Mouse (Mus musculus) ZHBTc4 (cell line): ENCODE measurements at regions not wholly inside any gene's neighbourhood (a gene's known extent, or its start where the extent isn't known, plus 50 kb on each side); places are given as distances from the start of the nearest gene placed in this dataset.

ENCODE experiments used
- DNase-seq: peaks from one replicate; pipeline ENCODE4 v3.0.0-alpha.2; 2011; ENCODE audit warnings: low read depth, low spot score

DNA sequence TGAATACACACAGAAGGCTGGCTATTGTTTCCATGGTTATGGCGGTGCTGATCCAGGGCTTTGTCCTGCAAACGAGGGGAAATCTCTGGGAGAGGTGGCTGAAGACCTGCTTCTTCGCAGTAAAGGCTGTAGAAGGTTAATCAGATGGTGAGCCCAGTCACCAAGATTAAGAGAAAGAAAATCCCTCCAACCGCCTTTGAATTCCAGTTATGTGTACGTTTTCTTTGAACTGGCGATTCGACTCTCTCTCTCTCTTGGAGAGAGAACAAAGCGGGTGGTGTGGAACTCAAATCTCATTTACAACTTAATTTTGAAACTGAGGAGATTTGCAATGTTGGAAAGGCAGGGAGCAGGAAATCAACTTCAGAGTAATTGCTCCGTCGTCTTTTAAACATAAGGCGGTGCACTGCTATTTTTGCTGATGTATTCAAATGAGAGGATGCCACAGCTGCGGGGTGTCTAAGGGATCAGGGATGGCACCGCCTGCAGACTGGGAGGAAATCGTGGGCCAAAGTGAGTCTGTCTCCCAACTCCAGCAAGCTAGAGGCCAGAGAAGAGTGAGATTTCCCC is 232.7 kb downstream of the Mycn start:
- DNase-seq: peak; percentile 51

DNA sequence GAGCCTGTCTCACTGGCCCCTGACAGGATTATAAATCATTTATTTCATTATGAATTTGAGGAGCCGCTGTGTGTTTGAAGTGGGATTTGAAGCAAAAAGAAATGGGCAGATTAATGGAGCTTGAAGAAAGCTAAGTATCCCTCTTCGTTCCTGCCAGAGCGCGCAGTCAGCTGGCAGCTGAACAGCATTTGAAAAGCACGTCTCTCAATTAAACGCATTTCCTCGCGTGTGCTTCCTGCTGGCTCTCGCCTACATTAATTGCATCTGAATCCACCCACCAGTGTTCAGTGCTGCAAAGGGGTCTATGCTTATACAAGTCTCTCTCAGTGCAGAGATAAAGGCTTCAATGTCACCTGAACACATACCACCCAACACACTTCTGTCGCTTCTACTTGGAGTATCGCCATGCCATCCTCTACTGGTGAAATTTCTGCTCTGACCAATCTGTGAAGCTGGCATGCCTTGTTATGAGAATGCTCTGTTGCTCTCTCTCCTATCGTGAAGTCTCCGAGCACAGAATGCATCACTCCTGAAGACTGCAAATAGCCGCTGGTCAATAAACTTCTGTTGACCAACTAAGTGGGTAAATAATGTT is 235.3 kb downstream of the Mycn start:
- DNase-seq: no peak

DNA sequence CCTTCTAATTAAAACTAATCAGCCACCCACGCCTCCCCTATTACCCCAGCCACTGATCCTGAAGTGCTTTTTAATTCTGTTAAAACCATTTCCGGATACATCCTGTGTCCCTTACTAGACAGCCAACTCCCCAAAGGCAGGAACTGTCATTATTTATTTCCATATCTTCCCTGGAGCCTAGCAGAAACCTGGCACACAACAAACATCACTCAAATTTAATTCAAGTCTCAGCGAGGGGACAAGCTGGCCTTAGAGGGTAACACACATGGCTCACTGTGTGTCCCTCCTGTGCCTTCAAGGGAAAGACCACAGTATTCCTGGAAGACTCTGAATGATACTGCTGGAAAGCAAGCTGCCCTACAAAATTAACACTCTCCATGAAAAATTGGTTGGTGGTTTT is 240.0 kb downstream of the Mycn start:
- DNase-seq: no peak

DNA sequence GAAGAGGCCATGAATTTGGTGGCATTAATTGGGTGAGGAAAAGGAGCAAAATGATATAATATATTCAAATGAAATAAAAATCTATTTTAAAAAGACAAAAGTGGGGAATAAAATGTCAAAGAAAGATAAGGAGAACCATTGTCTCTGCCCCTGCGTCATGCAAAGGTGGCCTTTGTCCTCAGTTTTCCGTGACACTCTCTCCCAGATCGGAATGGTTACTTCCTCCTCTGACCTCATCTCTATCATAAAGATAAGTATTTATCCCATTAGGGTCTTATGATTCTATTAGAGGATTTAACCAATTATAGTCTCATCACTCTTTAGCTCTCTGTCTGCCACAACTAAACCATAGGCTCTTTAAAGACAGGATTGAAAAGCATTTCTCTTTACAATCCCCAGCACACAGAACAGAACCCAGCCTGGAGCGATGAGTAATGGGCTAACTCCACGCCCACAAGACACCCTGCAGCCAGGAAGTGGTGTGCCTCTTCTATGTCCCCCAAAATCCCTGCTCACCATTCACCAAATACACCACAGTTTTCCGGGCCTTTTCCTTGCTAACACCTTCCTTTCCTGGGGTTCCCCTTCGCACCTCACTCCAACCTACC is 240.6 kb downstream of the Mycn start:
- no peak for DNase-seq

DNA sequence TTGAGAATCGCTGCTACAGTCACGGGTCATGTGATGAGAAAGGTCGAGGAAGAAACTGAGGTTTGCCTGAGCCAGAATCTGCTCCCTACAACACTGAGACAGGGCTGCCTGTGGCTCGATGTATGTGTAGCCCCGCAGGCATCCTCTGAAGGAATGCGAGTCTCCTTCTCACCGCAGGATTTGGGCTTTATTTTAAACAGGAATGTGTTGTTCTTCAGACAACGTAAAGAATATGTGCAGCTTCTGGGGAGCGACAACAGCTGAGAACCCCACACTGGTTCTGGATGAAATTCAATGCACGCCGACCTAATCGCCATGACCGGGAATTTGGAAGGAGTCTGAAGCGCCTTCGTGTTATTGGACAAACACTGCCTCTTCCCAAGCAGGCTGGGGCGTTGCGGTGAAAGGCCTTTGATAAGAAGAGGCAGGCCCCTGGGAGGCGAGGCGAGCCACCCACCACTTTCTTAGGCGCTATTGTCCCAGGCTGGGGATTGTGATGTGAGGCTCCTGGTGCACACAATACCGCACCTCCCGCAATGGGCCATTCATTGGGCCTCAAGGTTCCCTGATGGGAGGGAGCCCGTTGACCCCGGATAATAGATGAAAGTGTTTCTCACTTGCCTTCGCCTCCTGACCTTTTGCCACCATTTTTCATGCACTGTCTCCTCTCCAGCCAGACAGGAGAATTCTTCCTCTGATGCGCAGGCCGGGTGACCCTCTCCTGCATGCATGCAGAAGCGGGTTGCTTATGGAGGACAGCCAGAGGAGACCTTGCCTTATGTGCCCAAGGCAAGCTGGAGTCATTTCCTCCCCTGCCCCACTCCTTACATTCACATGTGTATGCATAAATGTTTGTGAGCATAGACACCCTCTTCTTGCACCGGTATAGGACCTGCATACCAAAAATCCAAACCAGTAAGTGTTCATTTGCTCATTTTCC is 247.6 kb downstream of the Mycn start:
- DNase-seq: peak; percentile 78

DNA sequence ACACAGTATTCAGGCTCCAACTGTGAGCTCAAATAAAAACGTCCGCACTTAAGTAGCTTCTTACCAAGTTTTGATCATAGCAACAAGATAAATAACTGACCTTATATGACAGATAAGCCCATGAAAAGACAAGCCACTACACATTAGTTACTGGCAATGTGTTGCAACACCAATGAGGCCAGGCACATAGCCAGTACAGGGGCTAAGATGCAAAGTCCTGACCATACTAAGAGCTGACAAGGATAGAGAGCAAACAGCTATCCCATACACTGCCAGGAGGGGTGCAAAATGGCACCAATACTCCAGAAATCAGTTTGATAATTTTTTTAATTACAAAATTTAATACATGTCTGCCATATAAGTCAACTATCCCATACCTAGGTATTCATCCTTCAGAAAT is 254.3 kb downstream of the Mycn start:
- DNase-seq: no peak

DNA sequence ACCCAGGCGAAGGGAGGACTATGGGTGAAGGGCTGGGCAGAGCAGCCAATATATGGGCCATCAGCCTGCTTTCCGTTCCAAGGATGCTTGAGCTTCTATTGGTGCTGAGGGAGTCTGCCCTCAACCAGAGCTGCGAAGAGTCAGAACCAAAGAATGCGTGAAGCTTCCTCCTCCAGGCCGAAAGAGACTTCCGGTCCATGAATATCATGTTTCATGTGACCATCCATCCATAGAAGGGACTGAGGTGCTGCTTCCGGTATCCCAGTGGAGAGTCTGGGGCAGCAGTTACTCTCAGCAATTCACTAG is 256.5 kb downstream of the Mycn start:
- DNase-seq: no peak

DNA sequence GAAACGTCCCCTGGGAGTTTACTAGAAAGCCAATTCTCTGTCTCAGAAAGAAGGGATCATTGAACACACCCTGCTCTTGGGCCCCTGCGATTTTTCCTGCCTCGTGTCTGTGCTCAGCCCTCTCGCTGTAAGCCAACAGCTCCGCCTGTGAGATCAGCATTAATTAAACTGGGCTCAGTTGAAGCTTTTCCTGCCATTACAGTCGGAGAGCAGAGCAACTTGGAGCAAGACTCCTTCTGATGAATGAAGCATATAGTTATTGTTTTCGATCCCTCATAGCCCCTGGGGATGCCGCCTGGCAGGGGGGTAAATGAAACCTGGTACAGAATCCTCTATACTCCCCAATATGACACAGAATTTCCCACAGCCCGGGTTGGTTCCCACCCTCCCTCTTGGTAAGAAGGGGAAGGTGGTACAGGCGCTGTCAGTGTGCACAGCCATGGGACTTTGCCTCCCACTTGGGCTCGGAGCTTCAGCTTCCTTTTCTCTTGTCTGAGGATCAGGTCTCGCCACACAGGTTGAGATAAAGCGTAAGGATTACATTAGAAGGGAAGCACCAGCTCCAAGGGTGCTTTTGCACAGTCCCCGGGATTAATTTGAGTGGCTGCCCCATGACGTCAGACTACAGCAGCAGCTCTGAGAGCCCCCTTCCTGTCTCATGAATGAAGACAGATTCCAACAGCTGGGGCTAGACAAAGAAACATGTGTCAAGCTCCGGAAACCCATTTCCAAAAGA is 257.1 kb downstream of the Mycn start:
- DNase-seq: peak; percentile 18

DNA sequence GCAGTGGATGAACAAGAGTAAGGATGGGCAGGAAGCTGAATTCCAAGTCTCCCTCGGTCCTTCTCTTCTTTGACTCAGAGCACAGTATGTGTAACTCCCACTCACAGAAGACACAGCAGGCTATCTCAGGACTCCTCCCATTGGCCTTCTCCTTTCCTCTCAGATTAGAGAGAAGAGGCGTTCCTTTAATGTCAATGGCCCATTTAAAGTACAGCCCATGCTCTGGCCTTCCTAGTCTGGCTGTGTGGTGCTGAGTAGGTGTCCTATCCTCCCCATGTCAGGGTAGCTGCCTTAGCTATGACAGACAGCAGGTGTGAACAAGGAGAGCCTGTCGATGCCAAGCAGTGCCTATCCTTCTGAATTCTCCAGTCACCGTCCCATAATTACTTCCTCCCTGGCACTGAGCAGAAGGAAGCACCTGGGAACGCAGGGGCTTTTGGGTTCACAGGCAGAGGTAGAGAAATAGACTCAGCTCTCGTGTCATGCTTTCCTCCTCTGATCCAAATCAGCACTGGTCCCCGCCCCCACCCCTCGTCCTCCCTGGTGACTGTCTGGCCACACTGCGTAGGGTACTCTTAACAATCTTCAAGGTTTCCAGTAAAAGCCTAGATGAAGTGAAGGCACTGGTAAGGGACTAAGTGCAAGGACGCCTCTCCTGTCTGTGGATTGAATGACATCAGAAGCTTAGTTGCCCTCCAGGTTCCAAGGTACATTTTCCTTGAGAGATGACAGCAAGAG is 257.8 kb downstream of the Mycn start:
- DNase-seq: peak; percentile 31

DNA sequence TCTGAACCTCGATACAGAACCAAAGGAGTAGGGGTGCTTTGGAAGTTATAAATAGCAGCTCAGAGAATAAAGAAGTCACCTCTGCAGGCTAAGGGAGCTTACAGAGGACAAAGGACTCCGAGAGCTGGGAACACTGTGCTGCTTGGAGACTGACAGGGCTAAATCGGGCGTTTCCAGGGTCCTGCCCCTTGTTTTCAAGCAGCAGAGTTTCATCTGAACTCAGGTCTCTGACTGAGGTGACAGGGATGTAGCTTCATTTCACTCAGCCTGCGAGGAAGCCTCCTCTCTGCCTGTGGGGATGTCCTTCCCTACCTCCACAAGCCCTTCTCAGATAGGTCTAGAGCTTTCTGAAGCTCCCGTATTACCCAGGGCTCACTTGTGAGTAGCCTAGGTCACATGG is 260.6 kb downstream of the Mycn start:
- peak; percentile 5 for DNase-seq

DNA sequence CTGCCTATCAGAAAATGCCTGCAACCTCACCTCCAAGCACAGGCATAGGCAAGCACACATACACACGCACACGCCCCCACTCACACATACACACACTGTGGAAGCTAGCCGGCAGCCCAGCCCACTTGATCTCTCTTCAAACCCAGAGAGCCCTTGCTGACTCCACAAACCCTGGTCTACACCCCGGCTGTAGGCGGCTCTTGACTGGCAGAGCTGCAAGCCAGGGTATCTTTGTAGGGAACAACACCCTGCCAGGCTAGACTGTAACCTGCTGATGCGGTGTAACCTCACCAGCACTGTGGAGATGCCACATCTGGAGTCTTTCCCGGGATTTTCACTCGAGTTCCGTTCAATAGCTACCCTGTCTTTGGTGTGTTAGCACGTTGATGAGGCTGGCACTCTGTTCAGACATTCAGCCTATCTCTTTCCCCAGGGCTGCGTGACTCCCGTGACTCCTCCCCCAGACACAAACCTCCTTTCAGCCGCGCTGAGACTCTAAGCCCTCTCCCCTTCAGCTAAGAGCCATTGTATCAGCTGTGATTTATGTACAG is 261.3 kb downstream of the Mycn start:
- peak; percentile 44 for DNase-seq

DNA sequence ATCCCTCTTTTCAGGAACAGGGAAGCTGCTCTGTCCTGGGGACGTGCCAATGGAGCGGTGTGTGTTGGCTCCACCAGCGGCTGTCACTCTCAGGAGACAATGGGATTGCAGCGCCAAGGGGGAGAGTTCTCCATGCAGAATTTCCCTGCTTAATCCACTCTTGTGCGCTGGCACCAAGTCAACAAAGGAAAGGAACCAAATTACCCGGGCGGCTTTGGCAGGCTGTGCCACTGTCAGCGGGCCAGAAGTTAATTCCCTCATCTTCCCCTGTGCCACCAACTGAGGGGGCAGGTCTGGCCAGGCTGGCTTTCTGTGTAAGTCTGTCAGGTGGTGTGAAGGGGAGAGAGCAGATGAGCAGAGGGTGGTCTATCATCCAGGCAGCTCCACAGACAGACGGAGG is 265.0 kb downstream of the Mycn start:
- no peak for DNase-seq

DNA sequence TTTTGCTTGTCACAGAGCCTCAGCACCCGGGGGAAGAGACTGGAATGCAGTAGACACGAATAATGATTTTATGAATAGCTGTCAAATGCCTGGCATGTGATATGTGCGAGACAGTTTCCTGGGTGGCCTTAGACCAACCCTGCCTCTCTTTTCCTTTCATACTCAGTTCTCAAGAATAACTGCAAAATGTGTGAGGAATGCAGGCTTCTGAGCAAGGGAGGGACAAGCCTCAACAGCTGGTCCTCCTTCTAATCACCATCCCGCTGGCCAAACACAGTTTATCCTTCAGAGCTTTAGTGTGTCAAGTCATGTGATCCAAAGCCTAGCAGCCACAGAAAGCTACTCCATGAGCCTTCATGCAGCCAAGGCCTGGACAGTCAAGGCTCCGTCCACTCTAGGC is 271.8 kb downstream of the Mycn start:
- no peak for DNase-seq

DNA sequence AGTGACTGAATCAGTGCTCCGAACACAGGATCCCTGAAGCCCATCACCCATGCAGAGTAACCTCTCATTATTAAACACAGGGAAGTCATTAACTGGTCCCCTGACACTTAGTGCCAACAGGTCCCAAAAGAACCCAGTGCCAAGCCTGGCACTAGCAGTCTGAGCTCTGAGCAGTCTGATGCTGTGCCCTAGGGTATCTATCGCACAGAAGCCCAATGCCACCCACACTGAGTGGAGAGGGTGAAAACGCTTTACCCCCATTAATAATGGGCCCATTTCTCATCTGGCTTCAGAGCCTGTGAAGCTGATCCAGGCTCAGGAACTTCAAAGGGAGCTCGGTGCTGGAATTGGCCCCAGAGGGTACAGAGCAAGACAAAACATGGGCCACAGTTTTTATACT is 272.8 kb downstream of the Mycn start:
- DNase-seq: no peak

DNA sequence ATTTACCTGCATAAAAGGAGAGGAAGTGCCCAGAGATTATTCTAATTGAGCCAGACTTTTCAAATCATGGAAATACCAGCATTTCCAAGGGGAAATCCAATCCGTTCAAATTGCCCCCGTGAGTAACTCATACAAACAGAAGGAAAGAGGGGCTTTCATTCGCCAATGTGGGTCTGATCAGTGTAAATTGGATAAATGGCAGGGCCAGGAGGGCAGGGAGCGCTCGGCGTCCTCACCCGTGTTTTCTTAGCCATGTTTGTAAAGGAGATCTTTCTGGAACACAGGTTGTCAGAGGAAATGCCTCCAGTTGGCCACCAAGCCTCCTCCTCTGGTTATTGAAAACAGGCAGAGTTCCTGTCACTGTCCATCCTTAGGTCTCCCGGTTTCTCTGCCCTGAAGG is 286.1 kb downstream of the Mycn start:
- no peak for DNase-seq

DNA sequence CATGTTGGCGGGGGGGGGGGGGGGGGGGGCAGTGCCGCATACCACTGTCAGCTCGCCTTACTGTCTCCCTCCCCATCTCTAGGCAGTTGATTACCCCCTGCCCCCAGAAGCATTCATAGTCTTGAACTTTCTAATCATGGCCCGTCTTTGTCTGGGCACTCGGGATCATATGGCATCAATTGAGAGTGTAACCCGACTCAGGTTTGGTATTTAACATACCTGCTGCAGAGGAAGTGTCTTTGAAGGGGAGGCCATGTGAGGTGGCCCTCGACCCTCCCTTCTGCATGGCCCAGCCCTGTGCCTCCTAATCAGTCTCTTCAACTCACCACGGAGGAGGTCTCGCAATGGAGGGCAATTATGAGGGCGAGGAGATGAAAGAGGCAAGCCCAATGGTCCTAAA is 286.5 kb downstream of the Mycn start:
- DNase-seq: peak; percentile 5

DNA sequence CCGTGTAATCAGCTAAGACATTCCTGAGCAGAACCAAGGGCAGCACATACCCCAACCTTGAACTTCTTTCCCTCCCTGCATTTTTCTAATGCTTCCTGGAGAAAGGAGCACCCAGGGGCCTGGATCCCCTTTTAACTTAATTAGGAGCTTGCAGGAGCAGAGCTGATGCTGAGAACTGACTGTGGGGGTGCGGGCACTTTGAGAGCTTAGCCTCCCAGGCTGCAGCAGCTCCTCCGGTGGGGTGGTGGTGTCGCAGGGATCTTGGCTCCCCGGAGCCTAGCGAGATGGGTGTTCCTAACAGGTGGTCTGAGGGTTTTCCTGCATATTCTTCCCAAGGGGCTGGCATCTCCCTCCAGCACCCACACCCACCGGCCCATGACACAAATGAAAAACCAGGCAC is 289.4 kb downstream of the Mycn start:
- peak; percentile 19 for DNase-seq

DNA sequence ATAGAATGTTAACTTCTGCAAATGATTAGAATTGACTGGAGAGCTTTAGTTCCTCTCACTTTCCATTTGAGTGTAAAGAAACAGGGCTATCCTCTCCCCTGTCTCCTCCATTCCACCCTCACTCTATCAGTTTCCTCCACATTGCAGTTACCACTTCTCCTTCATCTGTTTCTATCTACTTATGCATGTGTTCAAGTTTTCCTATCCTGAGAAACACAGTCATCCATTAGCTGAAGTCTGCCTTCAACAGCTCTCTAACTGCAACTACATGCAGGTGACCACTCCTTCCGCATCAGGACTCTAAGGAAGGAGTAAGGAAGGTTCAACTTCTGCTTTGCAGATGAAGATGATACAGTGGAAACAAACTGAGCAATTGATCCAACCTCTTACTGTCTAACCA is 291.4 kb downstream of the Mycn start:
- DNase-seq: no peak

DNA sequence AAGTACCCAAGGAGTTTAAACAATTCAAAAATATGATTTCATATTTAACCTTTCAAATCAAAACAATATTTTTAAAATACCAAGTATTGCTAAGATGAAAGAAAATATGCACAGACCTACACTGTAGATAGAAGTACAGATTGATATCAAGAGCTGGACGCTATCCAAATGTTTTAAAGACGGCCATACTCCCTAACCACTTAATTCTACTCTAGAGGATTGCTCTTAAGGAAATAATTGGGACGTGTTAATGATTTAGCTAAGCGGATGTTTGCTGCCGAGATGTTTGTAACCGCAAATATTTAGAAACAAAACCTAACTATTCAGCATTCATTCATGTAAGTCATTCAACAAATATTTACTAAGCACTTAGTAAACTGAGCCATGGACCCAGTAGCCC is 294.2 kb downstream of the Mycn start:
- DNase-seq: no peak

DNA sequence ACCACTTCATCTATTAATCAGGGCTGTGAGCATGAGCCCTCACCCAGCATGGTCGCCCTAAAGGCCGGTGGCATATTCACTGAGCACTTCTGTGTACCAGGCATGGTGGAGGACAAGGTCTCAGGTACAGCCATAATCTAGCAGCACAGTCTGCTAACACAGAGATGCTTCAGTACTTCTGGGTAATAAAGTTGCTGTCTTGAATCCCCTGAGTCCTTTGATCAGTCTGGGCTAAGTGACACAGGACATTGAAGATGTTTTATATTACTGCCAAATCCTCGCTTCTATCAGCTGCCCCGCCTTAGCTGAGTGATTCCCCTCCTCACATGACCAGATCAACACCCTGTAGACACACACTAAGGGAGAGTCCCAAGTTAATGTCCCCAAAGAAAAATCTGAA is 296.5 kb downstream of the Mycn start:
- no peak for DNase-seq
